In genomic region chr15:81329721-81330369, GRCm38 (mm10) we compare ENCODE assay signal across 13 mouse cellular contexts. TPM values are rescaled to one million over a fixed set of nuclear protein-coding genes. Genes with fewer than 3 reads are reported as not detected.
DNase-seq lines count a peak whose midpoint lies in the region; TF ChIP-seq lines count a peak whose summit lies in the region.
"Had no signal": no experiment of that assay in that cellular context is flagged by ENCODE, and none has a peak within 500 bp of the region (broad histone marks: within the 10 kb centered on the region; RNA-seq: fewer than 3 reads in every experiment).

No protein-coding gene starts in this region.

- H3K4me3 ChIP-seq in kidney, adult 2 months (ENCODE audit: insufficient read depth, low read depth, low read length) = no peak overlapping the region

- no peak for TF ChIP-seq CTCF in kidney, adult 2 months (conservative IDR thresholded peaks at IDR 0.05; ENCODE audit: insufficient read depth, insufficient read length, low read depth, low read length)

- no peak for TF ChIP-seq POLR2A in kidney, adult 2 months (IDR thresholded peaks at IDR 0.05; ENCODE audit: low read depth, low read length)

- peaks cover 13% of the 10 kb centered on the region for H3K4me1 ChIP-seq in kidney, adult 2 months (ENCODE audit: control insufficient read depth, insufficient read depth, low read length)

- H3K27ac ChIP-seq in kidney, adult 2 months (ENCODE audit: insufficient read depth, low read depth, low read length) = peak overlapping the region; percentile 49
- H3K27ac ChIP-seq: macrophage had no signal

- no peaks in the 10 kb centered on the region for H3K27me3 ChIP-seq in kidney, adult 2 months (replicated peaks; ENCODE audit: control insufficient read depth, insufficient read depth, low read length)

- H3K36me3 ChIP-seq in kidney, adult 2 months (ENCODE audit: control insufficient read depth, insufficient read depth, low read length) = peaks cover 10% of the 10 kb centered on the region; the same call in 1 of the 2 replicates

- DNase-seq in kidney, adult 2 months = peak; percentile 55
- DNase-seq in kidney, postnatal 4 days = no peak
- peak; percentile 24 for DNase-seq in thymus, postnatal 0 days (ENCODE audit: low spot score)
- DNase-seq in thymus, postnatal 36 days = no peak
- peak; percentile 42 to 49 for DNase-seq in kidney, postnatal 25 days
- no peak for DNase-seq in B cell, adult 2 months
- DNase-seq in right cerebral cortex, adult 18-20 months = no peak
- DNase-seq in adrenal gland, postnatal 36 days = no peak
- DNase-seq: adrenal gland, adult 2 months; cerebellum, postnatal 36 days; liver; right cerebral cortex, postnatal 4 days had no signal

- 41% methylated on average over 5 of the region's 5 CpGs for WGBS in kidney, adult 2 months

RNA-seq across cellular contexts. Expression of gene Slc25a17, which starts 30.8 kb away (rescaled TPM):
- 78.3 and 78.6 TPM in 2 replicates for polyA plus RNA-seq in kidney, adult 2 months (2012; rRNA removed)
- 105 and 106 TPM in 2 replicates for polyA plus RNA-seq in thymus, postnatal 0 days (2015; fragmentation: Nextera tagmentation; extraction: Ambion mirVana)
- 100 to 1,000 TPM in 1 of 2 experiments, 10 to 100 TPM in 1; 79.2 to 106 TPM for total RNA-seq in adrenal gland, postnatal 36 days (2021)

Comparison
In these comparisons a context has a peak if more than half of its experiments do, and no peak if none do; other contexts are left out.
1. DNase-seq: peak in kidney, adult 2 months (single experiment), thymus, postnatal 0 days (single experiment) and kidney, postnatal 25 days (2 of 2); none in kidney, postnatal 4 days (0 of 2), thymus, postnatal 36 days (0 of 2), B cell, adult 2 months (0 of 2), right cerebral cortex, adult 18-20 months (single experiment) and adrenal gland, postnatal 36 days (0 of 2).